Mouse (Mus musculus) layer of hippocampus, adult 9-11 months (tissue): Measurements from ENCODE around the gene E2f4.
A peak's percentile ranks its signal among the peaks of the same experiment; 100 is the strongest.

ENCODE experiments used
- DNase-seq: peaks from one replicate; pipeline ENCODE4 v3.0.0; 2022

E2f4 gene

GRCm38 (mm10) chr8:105323183-105323582 is 25.7 kb downstream of the E2f4 start:
- DNase-seq, result no peak

- no peak for DNase-seq
These were observed 28.2 kb downstream of the E2f4 start for GRCm38 (mm10) chr8:105325641-105326093.

DNA sequence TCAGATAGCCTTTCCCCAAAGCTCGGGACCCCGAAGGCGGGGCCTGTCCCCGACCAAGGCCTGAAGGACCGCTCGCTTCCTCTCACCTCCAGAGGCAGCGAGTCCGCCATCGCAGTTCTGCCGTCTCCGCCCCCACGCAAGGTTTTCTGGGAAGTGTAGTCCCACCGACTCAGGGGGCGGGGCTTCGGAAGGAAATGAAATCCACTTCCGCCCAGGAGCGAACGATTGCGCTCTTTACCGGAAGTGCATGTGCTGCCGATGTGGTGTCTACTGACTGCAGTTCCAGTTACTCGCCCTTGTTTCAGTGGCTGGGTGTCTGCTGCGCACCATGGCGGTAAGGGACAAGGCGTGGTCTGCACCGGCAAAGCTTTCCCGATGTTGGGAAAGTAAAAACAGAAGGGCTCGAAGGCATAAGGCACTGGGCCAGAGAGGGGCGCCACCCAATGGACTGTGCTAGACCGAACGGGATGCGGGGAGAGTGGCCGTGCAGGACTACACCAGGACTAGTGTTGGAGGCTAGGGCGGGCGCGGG is 28.7 kb downstream of the E2f4 start, which contains the start of the genes Lrrc29 and Tmem208:
Gene Lrrc29, minus strand, starts transcription at position 138 of the 532 bp plus-strand sequence.
Gene Tmem208, plus strand, starts transcription at position 214 of the 532 bp plus-strand sequence.
- DNase-seq, result peak; percentile 97

GRCm38 (mm10) chr8:105326968-105327367 is 29.5 kb downstream of the E2f4 start:
- no peak for DNase-seq

DNA sequence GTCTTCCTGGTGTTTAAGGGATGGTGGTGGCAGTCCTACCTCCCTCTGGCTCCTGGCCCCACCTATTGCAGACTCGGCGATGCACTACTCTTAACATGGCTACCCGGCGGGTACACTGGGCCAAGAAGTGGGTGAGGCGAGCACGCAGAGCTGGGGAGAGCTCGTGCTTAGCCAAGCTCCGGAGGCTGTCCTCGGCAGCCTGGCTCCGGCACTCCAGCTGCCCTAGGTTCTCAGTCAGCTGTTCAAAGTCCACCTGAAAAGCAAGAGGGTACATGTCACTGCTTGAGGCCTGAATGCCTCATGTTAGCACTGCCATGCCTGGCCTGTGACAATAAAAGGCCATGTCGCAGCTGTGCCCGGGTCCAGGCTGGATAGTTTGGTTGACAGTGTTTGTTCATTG is 32.9 kb downstream of the E2f4 start:
- DNase-seq, result no peak

DNA sequence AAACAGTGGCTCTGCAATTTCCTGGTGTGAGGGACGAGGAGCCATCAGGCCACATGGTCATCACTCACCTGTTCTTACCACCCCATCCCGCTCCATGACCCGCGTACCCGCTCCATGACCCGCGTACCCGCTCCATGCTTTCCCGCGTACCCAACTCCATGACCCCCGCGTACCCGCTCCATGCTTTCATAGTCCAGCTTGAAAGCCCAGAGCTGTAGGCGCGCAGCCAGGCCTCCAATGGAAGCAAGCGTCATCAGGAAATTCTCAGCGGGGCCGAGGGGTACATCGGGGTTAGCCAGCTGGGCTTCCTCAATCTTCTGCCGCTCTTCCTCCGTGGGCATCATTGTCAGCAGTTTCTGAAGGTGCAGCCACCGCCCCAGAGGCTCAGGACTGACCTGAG is 34.0 kb downstream of the E2f4 start:
- no peak for DNase-seq

- no peak for DNase-seq
These were observed 34.5 kb downstream of the E2f4 start for GRCm38 (mm10) chr8:105331931-105332330.

DNA sequence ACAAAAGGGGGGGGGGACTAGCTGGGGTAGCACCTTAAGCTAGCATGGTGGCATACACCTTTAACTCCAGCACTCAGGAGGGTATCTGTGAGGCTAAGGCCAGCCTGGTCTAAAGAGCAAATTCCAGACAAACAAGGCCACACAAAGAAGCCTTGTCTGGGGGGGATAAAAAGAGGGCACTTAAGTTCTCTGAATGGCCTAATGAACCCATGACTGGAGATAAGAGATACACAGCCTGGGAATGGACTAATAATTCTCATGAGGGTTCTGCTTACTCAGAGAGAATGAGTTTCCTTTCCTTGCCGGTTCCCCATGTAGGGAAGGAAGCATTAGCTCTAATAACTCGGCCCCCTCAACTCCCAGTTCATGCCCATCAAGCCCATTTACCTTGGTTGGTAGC is 35.1 kb downstream of the E2f4 start:
- no peak for DNase-seq

DNA sequence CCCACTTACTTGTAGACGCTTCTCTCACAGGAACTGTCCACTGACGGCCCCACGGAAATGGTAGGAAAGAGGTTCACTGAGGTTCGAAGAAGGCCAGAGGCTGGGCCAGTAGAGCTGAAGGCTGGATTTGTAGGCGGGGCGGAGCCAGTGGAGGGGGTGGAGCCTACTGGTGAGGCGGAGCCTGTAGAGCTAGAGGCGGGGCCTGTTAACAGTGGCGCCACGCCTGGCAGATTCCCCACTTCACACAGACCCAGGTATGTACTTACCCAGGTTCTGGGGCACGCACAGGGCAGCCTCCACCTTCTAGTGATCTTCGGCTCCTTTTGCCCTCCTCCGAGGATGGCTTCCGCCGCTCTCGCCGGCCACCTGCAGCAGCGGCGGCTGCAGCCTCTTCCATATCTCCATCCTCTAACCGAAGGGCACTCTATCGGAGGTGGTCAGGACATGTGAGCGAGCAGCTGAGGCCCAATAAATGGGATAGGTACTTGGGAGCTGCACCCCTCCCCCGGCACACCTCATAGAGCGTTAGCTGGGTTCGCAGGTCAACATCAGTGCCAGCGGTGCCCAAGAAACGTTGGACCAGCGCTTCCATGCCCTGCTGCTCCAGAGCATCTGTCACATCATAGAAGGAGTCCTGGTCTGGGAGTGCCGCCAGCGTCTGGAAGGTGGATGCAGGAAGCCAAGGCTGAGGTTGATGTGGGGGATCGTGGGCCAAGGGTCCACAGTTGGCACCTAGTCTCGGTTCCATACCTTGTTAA is 39.1 kb downstream of the E2f4 start:
- no peak for DNase-seq

GRCm38 (mm10) chr8:105338992-105339391 is 41.5 kb downstream of the E2f4 start:
- DNase-seq, result no peak

GRCm38 (mm10) chr8:105339886-105340635 is 42.6 kb downstream of the E2f4 start:
- DNase-seq, result no peak

GRCm38 (mm10) chr8:105341399-105341798 is 43.9 kb downstream of the E2f4 start:
- no peak for DNase-seq

- DNase-seq, result no peak
These were observed 45.3 kb downstream of the E2f4 start for GRCm38 (mm10) chr8:105342768-105343167.

DNA sequence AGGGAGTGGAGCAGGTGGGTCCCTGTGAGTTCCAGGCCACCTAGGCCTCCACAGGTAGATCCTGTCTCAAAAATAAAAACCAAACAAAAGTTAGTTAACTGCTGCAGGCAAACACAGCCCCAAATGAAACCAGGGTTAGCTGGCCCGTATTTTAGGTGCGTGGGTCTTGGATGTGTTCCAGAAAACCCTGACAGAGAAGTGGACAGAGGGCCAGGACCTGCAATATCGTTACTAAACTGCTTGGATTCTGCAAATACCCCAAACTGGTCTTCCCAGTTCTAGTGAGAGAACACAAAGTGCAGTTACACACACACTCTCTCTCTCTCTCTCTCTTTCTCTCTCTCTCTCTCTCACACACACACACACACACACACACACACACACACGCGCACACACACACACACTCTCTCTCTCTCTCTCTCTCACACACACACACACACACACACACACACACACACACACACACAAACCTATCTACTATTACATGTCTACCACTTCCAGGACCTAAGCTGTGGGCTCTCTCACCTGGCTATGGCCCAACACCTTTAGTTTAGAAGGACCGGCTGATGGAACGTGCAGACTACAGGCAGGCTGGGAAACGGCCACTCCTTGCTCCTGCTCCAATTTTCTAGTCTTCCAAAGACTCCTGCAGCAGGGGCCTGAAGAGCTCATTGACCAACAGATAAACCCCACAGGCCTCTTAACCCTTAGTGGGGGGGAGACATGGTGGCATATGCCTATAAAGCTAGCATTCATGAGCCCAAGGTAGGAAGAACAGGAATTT is 46.5 kb downstream of the E2f4 start:
- DNase-seq, result no peak

- peak; percentile 69 for DNase-seq
These were observed 47.9 kb downstream of the E2f4 start for GRCm38 (mm10) chr8:105345061-105345975.

DNA sequence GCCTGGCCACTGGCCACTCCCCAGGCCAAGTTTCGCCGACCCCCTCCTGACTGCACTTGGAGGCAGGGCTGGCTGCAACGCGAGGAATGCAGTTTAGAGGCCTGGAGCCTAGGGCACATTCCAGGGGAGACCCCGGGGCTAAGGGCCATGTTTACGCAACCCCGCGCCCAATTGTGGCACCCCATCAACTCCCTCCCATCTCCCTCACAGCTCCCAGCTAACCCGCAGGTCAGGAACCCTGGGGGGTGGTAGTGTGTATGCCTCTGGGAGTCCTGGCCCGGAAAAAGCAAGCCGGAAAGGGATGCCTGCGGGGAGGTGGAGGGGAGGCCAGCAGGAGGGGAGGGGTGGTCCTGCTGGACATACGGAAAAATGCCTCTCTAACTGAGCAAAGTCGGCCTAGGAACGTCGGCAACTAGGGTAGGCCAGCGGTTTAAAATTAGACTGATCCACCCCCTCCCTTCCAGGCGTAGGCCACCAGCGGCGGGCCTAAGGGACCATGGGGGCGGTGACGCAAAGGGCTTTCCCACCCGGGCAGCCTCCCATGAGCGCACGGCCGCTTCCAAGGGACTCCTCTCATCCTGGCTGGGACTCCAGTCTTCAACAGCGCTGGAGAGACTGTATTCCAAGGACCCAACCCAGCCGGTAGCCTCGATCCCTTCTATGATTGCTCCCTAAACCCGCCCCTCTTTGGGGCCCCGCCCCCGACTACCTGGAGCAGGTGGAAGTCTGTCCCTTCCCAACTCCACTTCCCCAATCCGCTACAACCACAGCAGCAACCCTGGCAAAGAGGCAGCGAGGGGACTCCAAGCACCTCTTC is 49.4 kb downstream of the E2f4 start:
- no peak for DNase-seq

DNA sequence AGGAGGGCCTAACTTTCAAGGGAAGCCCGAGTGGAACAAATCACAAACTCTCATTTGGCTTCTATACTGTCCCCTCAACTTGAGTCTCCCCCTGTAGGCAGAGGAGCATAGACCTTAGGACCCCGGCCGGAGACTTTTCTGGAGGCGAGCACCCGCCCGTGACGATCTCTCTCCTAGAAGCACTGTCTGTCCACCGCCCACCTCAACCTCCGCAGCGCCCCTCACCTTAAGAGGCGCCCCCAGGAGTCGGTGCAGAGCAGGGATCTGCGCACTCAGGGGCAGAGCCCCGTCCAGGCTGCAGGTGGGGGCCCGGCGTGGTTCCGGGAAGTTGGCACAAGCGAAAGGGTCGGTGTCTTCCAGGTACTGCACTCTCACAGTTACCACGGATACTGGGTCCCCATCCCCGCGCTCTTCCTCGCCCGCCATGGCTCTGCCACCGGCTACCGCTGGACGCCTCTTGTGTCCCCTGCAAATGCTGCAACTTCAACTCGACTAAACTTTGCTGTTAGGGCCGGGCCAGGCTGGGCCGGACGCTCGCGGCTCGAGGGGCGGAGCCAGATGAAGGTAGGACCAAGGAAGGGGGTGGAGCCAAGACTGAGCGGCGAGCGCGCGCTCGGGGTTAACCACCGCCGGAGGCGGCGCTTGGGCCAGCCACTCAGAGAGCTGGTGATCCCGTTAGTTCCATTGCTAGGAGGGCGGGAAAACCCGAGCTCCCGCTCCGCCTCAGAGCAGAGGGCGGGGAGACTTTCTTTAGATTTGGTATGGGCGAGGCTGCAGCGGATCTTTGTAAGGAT is 50.2 kb downstream of the E2f4 start, which contains the start of gene Fhod1:
Gene Fhod1, minus strand, starts transcription at position 526 of the 794 bp plus-strand sequence.
- peak; percentile 90 for DNase-seq

DNA sequence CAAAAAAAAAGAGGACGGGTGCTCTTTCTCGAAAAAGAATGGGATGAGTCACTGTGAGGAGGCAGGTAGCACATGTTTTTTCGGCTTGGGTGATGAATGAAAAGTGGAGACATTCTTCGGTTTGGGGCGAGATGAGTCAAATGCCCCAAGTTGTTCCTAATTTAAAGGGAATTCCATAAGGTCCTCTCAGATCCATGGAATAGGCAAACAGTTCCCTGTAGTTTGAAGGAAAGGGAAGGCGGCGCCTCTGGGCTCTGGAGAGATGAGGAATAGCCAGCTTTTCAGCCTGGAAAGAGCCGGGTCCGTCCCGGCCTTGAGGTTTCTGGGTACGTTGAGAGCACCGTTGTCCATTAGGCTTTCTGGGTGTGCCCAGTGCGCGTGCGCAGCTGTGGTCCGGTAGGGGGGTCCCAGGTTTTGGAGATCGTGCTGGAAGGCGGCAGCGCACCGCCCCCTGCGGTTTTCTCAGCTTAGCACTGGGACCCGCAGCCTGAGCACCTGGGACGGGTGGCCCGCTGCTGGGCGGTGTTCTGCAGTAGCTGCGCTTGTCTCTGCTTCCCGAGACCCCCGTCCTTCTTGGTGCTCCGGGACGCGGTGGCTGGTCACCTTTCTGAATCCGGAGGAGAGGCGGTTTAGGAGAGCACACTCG is 51.1 kb downstream of the E2f4 start, which contains the start of gene Slc9a5:
Gene Slc9a5, plus strand, starts transcription at position 394 of the 646 bp plus-strand sequence.
- no peak for DNase-seq

- no peak for DNase-seq
These were observed 51.8 kb downstream of the E2f4 start for GRCm38 (mm10) chr8:105349096-105349771.
